Mouse (Mus musculus): ENCODE measurements around the gene Parp8. TPM values are rescaled to one million over a fixed set of nuclear protein-coding genes. Genes with fewer than 3 reads are reported as not detected.
A peak's percentile ranks its signal among the peaks of the same experiment; 100 is the strongest.
"Not testable (repeated sequence)": the region's sequence is repeated elsewhere in the genome, so short reads cannot be mapped to it uniquely, and the experiment has no call there.

Gene Parp8
- total RNA-seq, 2 experiments from 2014 or later, result 27.7 to 35.3 TPM

GRCm38 (mm10) chr13:116967459-116967858 is 57.9 kb downstream of the Parp8 start:
- DNase-seq (ENCODE audit: low spot score in 2 of 2), result no peak

- no peak for DNase-seq (ENCODE audit: low spot score in 2 of 2)
Observed at GRCm38 (mm10) chr13:116962480-116963462, 62.6 kb downstream of the Parp8 start.

- DNase-seq (ENCODE audit: low spot score in 2 of 2), result no peak
Observed at GRCm38 (mm10) chr13:116958776-116959589, 66.4 kb downstream of the Parp8 start.

GRCm38 (mm10) chr13:116957577-116957976 is 67.8 kb downstream of the Parp8 start:
- no peak for DNase-seq (ENCODE audit: low spot score in 2 of 2)

- no peak for DNase-seq (ENCODE audit: low spot score in 2 of 2)
Observed at GRCm38 (mm10) chr13:116951336-116951735, 74.0 kb downstream of the Parp8 start.

GRCm38 (mm10) chr13:116949527-116949926 is 75.8 kb downstream of the Parp8 start:
- DNase-seq (ENCODE audit: low spot score in 2 of 2), result no peak

- no peak for DNase-seq (ENCODE audit: low spot score in 2 of 2)
Observed at GRCm38 (mm10) chr13:116949056-116949455, 76.3 kb downstream of the Parp8 start.

GRCm38 (mm10) chr13:116948299-116948659 is 77.1 kb downstream of the Parp8 start:
- no peak for DNase-seq (ENCODE audit: low spot score in 2 of 2)

- DNase-seq (ENCODE audit: low spot score in 2 of 2), result no peak
Observed at GRCm38 (mm10) chr13:116947611-116948298, 77.6 kb downstream of the Parp8 start.

- DNase-seq (ENCODE audit: low spot score in 2 of 2), result no peak
Observed at GRCm38 (mm10) chr13:116946566-116946965, 78.8 kb downstream of the Parp8 start.

GRCm38 (mm10) chr13:116941280-116942015 is 83.9 kb downstream of the Parp8 start:
- no peak for DNase-seq (ENCODE audit: low spot score in 2 of 2)

GRCm38 (mm10) chr13:116940761-116941160 is 84.6 kb downstream of the Parp8 start:
- DNase-seq (ENCODE audit: low spot score in 2 of 2), result no peak

- not testable (repeated sequence) for DNase-seq (ENCODE audit: low spot score in 2 of 2)
Observed at GRCm38 (mm10) chr13:116937019-116937418, 88.3 kb downstream of the Parp8 start.

- no peak for DNase-seq (ENCODE audit: low spot score in 2 of 2)
Observed at GRCm38 (mm10) chr13:116917387-116917930, 107.9 kb downstream of the Parp8 start.

GRCm38 (mm10) chr13:116908284-116908683 is 117.1 kb downstream of the Parp8 start:
- no peak for DNase-seq (ENCODE audit: low spot score in 2 of 2)

GRCm38 (mm10) chr13:116903394-116903793 is 121.9 kb downstream of the Parp8 start:
- no peak for DNase-seq (ENCODE audit: low spot score in 2 of 2)

- no peak for DNase-seq (ENCODE audit: low spot score in 2 of 2)
Observed at GRCm38 (mm10) chr13:116898395-116898794, 126.9 kb downstream of the Parp8 start.

- peak in 1 of 2 experiments; percentile 15 for DNase-seq (ENCODE audit: low spot score in 2 of 2)
Observed at GRCm38 (mm10) chr13:116897711-116898110, 127.6 kb downstream of the Parp8 start.

- no peak for DNase-seq (ENCODE audit: low spot score in 2 of 2)
Observed at GRCm38 (mm10) chr13:116884422-116884942, 140.9 kb downstream of the Parp8 start.

GRCm38 (mm10) chr13:116882226-116882625 is 143.1 kb downstream of the Parp8 start:
- no peak for DNase-seq (ENCODE audit: low spot score in 2 of 2)

Data from layer of hippocampus, adult 18-20 months (tissue).